ENCODE assay signal across 23 mouse cellular contexts in the genomic region with DNA sequence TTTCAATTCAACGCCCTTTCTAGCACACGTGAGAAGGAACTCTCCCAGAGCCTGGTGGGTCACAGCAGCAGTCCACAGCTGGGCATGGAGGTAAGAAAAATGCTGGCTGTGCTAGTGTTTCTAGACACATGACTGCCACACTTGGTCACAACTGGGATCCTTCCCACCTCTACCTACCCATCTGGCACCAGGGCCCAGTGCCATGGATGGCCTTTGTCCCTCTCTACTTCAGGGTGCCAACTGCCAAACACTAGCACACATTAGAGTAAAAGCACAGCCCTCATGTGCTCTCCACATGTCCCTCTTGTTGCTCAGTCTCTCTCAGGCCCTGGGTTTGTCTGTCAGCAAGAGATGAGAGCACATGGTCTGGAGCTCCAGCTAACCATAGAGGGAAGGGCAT. TPM values are rescaled to one million over a fixed set of nuclear protein-coding genes. Genes with fewer than 3 reads are reported as not detected.
DNase-seq lines count a peak whose midpoint lies in the region; ATAC-seq and TF ChIP-seq lines count a peak whose summit lies in the region.
"Had no signal": no experiment of that assay in that cellular context is flagged by ENCODE, and none has a peak within 500 bp of the region (broad histone marks: within the 10 kb centered on the region; RNA-seq: fewer than 3 reads in every experiment).

No protein-coding gene starts in this region.

- no peak overlapping the region for H3K4me3 ChIP-seq in embryonic facial prominence, embryonic 13.5 days
- no peak overlapping the region for H3K4me3 ChIP-seq in embryonic facial prominence, embryonic 10.5 days
- no peak overlapping the region for H3K4me3 ChIP-seq in liver, adult 2 months (ENCODE audit: insufficient read depth, low read depth, low read length)
- H3K4me3 ChIP-seq in MEL (ENCODE audit: control insufficient read depth in 1 of 2, insufficient read depth in 1 of 2, low read depth in 2 of 2, low read length in 2 of 2), result no peak overlapping the region
- no peak overlapping the region for H3K4me3 ChIP-seq in liver, embryonic 15.5 days (replicated peaks)

- DNase-seq in embryonic facial prominence, embryonic 10.5 days (ENCODE audit: low spot score), result no peak
- DNase-seq in liver, adult 2 months (ENCODE audit: extremely low read depth, low read depth, low spot score), result peak; percentile 74
- no peak for DNase-seq in liver
- DNase-seq in MEL (ENCODE audit: low read depth, low spot score), result no peak
- DNase-seq in left cerebral cortex, adult 8-10 months (ENCODE audit: low spot score in 2 of 2), result no peak
- no peak for DNase-seq in frontal cortex, postnatal 36 days (ENCODE audit: low spot score in 2 of 2)
- DNase-seq: adrenal gland, postnatal 36 days; gastrocnemius, postnatal 14 days; heart, postnatal 4 days; kidney, adult 18-20 months; kidney, postnatal 14 days; layer of hippocampus, adult 9-11 months; lung, adult 18-20 months; lung, postnatal 4 days; spleen, adult 18-20 months; thymus, postnatal 14 days had no signal

- no peaks in the 10 kb centered on the region for H3K27me3 ChIP-seq in embryonic facial prominence, embryonic 13.5 days
- H3K27me3 ChIP-seq in embryonic facial prominence, embryonic 10.5 days (replicated peaks; ENCODE audit: low read depth, poor library complexity, severe bottlenecking), result no peaks in the 10 kb centered on the region
- no peaks in the 10 kb centered on the region for H3K27me3 ChIP-seq in liver, adult 2 months (ENCODE audit: control insufficient read depth, insufficient read depth, low read length)
- H3K27me3 ChIP-seq in MEL (ENCODE audit: control insufficient read depth in 1 of 2, insufficient read depth in 2 of 2, low read length in 2 of 2), result no peaks in the 10 kb centered on the region
- H3K27me3 ChIP-seq in liver, embryonic 15.5 days, result no peaks in the 10 kb centered on the region

- H3K9me3 ChIP-seq in embryonic facial prominence, embryonic 13.5 days, result no peaks in the 10 kb centered on the region
- no peaks in the 10 kb centered on the region for H3K9me3 ChIP-seq in embryonic facial prominence, embryonic 10.5 days
- H3K9me3 ChIP-seq in MEL (replicated peaks; ENCODE audit: insufficient read depth, low read length), result no peaks in the 10 kb centered on the region
- no peaks in the 10 kb centered on the region for H3K9me3 ChIP-seq in liver, embryonic 15.5 days (replicated peaks)
- H3K9me3 ChIP-seq: heart, embryonic 13.5 days had no signal

- no peak overlapping the region for H3K9ac ChIP-seq in embryonic facial prominence, embryonic 13.5 days
- no peak overlapping the region for H3K9ac ChIP-seq in liver, adult 2 months (ENCODE audit: low read depth, low read length)
- H3K9ac ChIP-seq in MEL (ENCODE audit: control insufficient read depth, low read depth, low read length, poor library complexity, severe bottlenecking), result no peak overlapping the region
- no peak overlapping the region for H3K9ac ChIP-seq in liver, embryonic 15.5 days

- no peak for TF ChIP-seq POLR2A in liver, adult 2 months (IDR thresholded peaks at IDR 0.05; ENCODE audit: extremely low read depth, insufficient read depth, low read length)
- no peak for TF ChIP-seq POLR2A in MEL (IDR thresholded peaks at IDR 0.05; ENCODE audit: control insufficient read depth in 1 of 2, insufficient read depth in 1 of 2, low read depth in 1 of 2, low read length in 2 of 2, poor library complexity in 1 of 2)

- WGBS in embryonic facial prominence, embryonic 13.5 days, result 83% methylated on average over 2 of the region's 2 CpGs
- WGBS in embryonic facial prominence, embryonic 10.5 days, result 75% methylated on average over 2 of the region's 2 CpGs
- WGBS in liver, adult 2 months, result 76% methylated on average over 2 of the region's 2 CpGs
- 86% methylated on average over 2 of the region's 2 CpGs for WGBS in liver, embryonic 15.5 days (ENCODE audit: insufficient replicate concordance)

- TF ChIP-seq CTCF in liver, adult 2 months (IDR thresholded peaks at IDR 0.05; ENCODE audit: low read depth, low read length), result no peak
- no peak for TF ChIP-seq CTCF in MEL (IDR thresholded peaks at IDR 0.05 in 2 of 3, conservative IDR thresholded peaks at IDR 0.05 in 1 of 3; ENCODE audit: control insufficient read depth in 1 of 3, insufficient read depth in 1 of 3, low read depth in 2 of 3, low read length in 3 of 3, poor library complexity in 1 of 3, severe bottlenecking in 1 of 3)

- TF ChIP-seq EP300 in MEL (IDR thresholded peaks at IDR 0.05; ENCODE audit: low read depth in 1 of 2, low read length in 2 of 2), result no peak

- H3K36me3 ChIP-seq in embryonic facial prominence, embryonic 13.5 days, result peaks cover 18% of the 10 kb centered on the region
- H3K36me3 ChIP-seq in embryonic facial prominence, embryonic 10.5 days (replicated peaks), result peaks cover 19% of the 10 kb centered on the region
- H3K36me3 ChIP-seq in liver, adult 2 months (ENCODE audit: control insufficient read depth, insufficient read depth, low read length), result peaks cover 2% of the 10 kb centered on the region; the same call in 1 of the 2 replicates
- peaks cover 0 to 23% of the 10 kb centered on the region in 2 experiments; a peak in 2 of 4 replicates for H3K36me3 ChIP-seq in MEL (ENCODE audit: control insufficient read depth in 1 of 2, insufficient read depth in 2 of 2, low read length in 2 of 2)
- peaks cover 15% of the 10 kb centered on the region for H3K36me3 ChIP-seq in liver, embryonic 15.5 days (replicated peaks)

- ATAC-seq in embryonic facial prominence, embryonic 13.5 days (ENCODE audit: insufficient number of reproducible peaks, insufficient read depth, low FRiP score, low TSS enrichment, low read depth), result no peak
- ATAC-seq in liver, embryonic 15.5 days (ENCODE audit: insufficient read depth), result no peak

- no peak overlapping the region for H3K4me2 ChIP-seq in embryonic facial prominence, embryonic 13.5 days
- H3K4me2 ChIP-seq in liver, embryonic 15.5 days, result no peak overlapping the region

- H3K27ac ChIP-seq in embryonic facial prominence, embryonic 13.5 days, result peak overlapping the region; percentile 80; the same call in 1 of the 2 replicates
- H3K27ac ChIP-seq in embryonic facial prominence, embryonic 10.5 days (replicated peaks), result no peak overlapping the region
- no peak overlapping the region for H3K27ac ChIP-seq in liver, adult 2 months (replicated peaks; ENCODE audit: insufficient read depth, low read depth, low read length)
- peak overlapping the region; percentile 96; the same call in 1 of the 2 replicates for H3K27ac ChIP-seq in MEL (ENCODE audit: control insufficient read depth, low read depth, low read length)
- H3K27ac ChIP-seq in liver, embryonic 15.5 days (replicated peaks), result peak overlapping the region; percentile 14; the same call in 1 of the 2 replicates

- peaks cover 5% of the 10 kb centered on the region; the same call in 1 of the 2 replicates for H3K79me2 ChIP-seq in liver, adult 2 months (ENCODE audit: control insufficient read depth, insufficient read depth, low read length)
- peaks cover 9% of the 10 kb centered on the region for H3K79me2 ChIP-seq in MEL (ENCODE audit: control insufficient read depth, insufficient read depth, low read length, poor library complexity)

- TF ChIP-seq RAD21 in MEL (IDR thresholded peaks at IDR 0.05; ENCODE audit: low read depth, low read length), result no peak

- H3K4me1 ChIP-seq in embryonic facial prominence, embryonic 13.5 days, result peaks cover 14% of the 10 kb centered on the region
- H3K4me1 ChIP-seq in embryonic facial prominence, embryonic 10.5 days, result peaks cover 27% of the 10 kb centered on the region
- H3K4me1 ChIP-seq in liver, adult 2 months (ENCODE audit: control insufficient read depth, insufficient read depth, low read length), result peaks cover 13% of the 10 kb centered on the region
- H3K4me1 ChIP-seq in MEL (ENCODE audit: control insufficient read depth in 1 of 2, insufficient read depth in 2 of 2, low read length in 2 of 2), result peaks cover 19 to 35% of the 10 kb centered on the region in 2 experiments
- H3K4me1 ChIP-seq in liver, embryonic 15.5 days (replicated peaks), result peaks cover 62% of the 10 kb centered on the region

RNA-seq across cellular contexts. Expression of gene Slc25a1, which starts 1.6 kb away (rescaled TPM):
- 77.7 and 90.5 TPM in 2 replicates for polyA plus RNA-seq in embryonic facial prominence, embryonic 13.5 days (2015; fragmentation: Nextera tagmentation; extraction: Ambion mirVana)
- 85.8 and 90.6 TPM in 2 replicates for polyA plus RNA-seq in embryonic facial prominence, embryonic 10.5 days (2016; fragmentation: Nextera tagmentation; extraction: Ambion mirVana)
- 164 and 194 TPM in 2 replicates for total RNA-seq in liver, adult 2 months (2014; rRNA removed)
- polyA plus RNA-seq in liver, adult 2 months (2012; rRNA removed), result 364 and 373 TPM in 2 replicates
- 102 and 114 TPM in 2 replicates for total RNA-seq in MEL (2012; rRNA removed)
- 100 to 1,000 TPM in 1 of 2 experiments, not detected in 1; 184 TPM for polyA plus RNA-seq in MEL (2012; ENCODE audit: insufficient read depth in 1 of 2, insufficient read length in 2 of 2, low read depth in 1 of 2, low replicate concordance in 2 of 2, missing spikeins in 1 of 2)
- 63.1 and 69.7 TPM in 2 replicates for polyA plus RNA-seq in liver, embryonic 15.5 days (2015; fragmentation: Nextera tagmentation; extraction: Ambion mirVana)
- total RNA-seq in left cerebral cortex, adult 8-10 months (2022), result 10 to 100 TPM; 37.6 to 52.4 (median 45.9) TPM

RNA-seq across cellular contexts. Expression of gene Gsc2, which starts 14.8 kb away (rescaled TPM):
- not detected in 2 replicates for polyA plus RNA-seq in embryonic facial prominence, embryonic 13.5 days (2015; fragmentation: Nextera tagmentation; extraction: Ambion mirVana)
- polyA plus RNA-seq in embryonic facial prominence, embryonic 10.5 days (2016; fragmentation: Nextera tagmentation; extraction: Ambion mirVana), result not detected in 2 replicates
- not detected in 2 replicates for total RNA-seq in liver, adult 2 months (2014; rRNA removed)
- not detected in 2 replicates for polyA plus RNA-seq in liver, adult 2 months (2012; rRNA removed)
- not detected in 2 replicates for total RNA-seq in MEL (2012; rRNA removed)
- not detected for polyA plus RNA-seq in MEL (2012; ENCODE audit: insufficient read depth in 1 of 2, insufficient read length in 2 of 2, low read depth in 1 of 2, low replicate concordance in 2 of 2, missing spikeins in 1 of 2)
- polyA plus RNA-seq in liver, embryonic 15.5 days (2015; fragmentation: Nextera tagmentation; extraction: Ambion mirVana), result not detected in 2 replicates
- total RNA-seq in left cerebral cortex, adult 8-10 months (2022), result under 1 TPM in 1 of 4 experiments, not detected in 3; 0.52 TPM
- total RNA-seq: adrenal gland, postnatal 36 days; gastrocnemius, postnatal 14 days; heart, postnatal 4 days; left cerebral cortex, postnatal 14 days; monocyte, adult 5-6 weeks; neutrophil, adult 5-6 weeks had no signal
- polyA plus RNA-seq: heart, embryonic 13.5 days; stomach, embryonic 16.5 days had no signal

RNA-seq across cellular contexts. Expression of gene Ess2, which starts 18.5 kb away (rescaled TPM):
- 43.7 and 46.9 TPM in 2 replicates for polyA plus RNA-seq in embryonic facial prominence, embryonic 13.5 days (2015; fragmentation: Nextera tagmentation; extraction: Ambion mirVana)
- polyA plus RNA-seq in embryonic facial prominence, embryonic 10.5 days (2016; fragmentation: Nextera tagmentation; extraction: Ambion mirVana), result 57.4 and 60.6 TPM in 2 replicates
- 3.4 and 3.9 TPM in 2 replicates for total RNA-seq in liver, adult 2 months (2014; rRNA removed)
- 6.0 and 8.7 TPM in 2 replicates for polyA plus RNA-seq in liver, adult 2 months (2012; rRNA removed)
- 18.5 and 21.7 TPM in 2 replicates for total RNA-seq in MEL (2012; rRNA removed)
- 10 to 100 TPM in 1 of 2 experiments, not detected in 1; 26.8 TPM for polyA plus RNA-seq in MEL (2012; ENCODE audit: insufficient read depth in 1 of 2, insufficient read length in 2 of 2, low read depth in 1 of 2, low replicate concordance in 2 of 2, missing spikeins in 1 of 2)
- polyA plus RNA-seq in liver, embryonic 15.5 days (2015; fragmentation: Nextera tagmentation; extraction: Ambion mirVana), result 9.9 and 10.0 TPM in 2 replicates
- 10 to 100 TPM; 27.0 to 34.5 (median 32.0) TPM for total RNA-seq in left cerebral cortex, adult 8-10 months (2022)

RNA-seq across cellular contexts. Expression of gene Tssk2, which starts 31.2 kb away (rescaled TPM):
- polyA plus RNA-seq in embryonic facial prominence, embryonic 13.5 days (2015; fragmentation: Nextera tagmentation; extraction: Ambion mirVana), result 0.20 TPM in 1 of 2 replicates, not detected in the other
- polyA plus RNA-seq in embryonic facial prominence, embryonic 10.5 days (2016; fragmentation: Nextera tagmentation; extraction: Ambion mirVana), result 0.14 TPM in 1 of 2 replicates, not detected in the other
- total RNA-seq in liver, adult 2 months (2014; rRNA removed), result not detected in 2 replicates
- polyA plus RNA-seq in liver, adult 2 months (2012; rRNA removed), result not detected in 2 replicates
- 0.10 TPM in 1 of 2 replicates, not detected in the other for total RNA-seq in MEL (2012; rRNA removed)
- polyA plus RNA-seq in MEL (2012; ENCODE audit: insufficient read depth in 1 of 2, insufficient read length in 2 of 2, low read depth in 1 of 2, low replicate concordance in 2 of 2, missing spikeins in 1 of 2), result under 1 TPM in 1 of 2 experiments, not detected in 1; 0.24 TPM
- polyA plus RNA-seq in liver, embryonic 15.5 days (2015; fragmentation: Nextera tagmentation; extraction: Ambion mirVana), result not detected in 2 replicates
- total RNA-seq in left cerebral cortex, adult 8-10 months (2022), result not detected
- total RNA-seq: adrenal gland, postnatal 36 days; gastrocnemius, postnatal 14 days; heart, postnatal 4 days; left cerebral cortex, postnatal 14 days; neutrophil, adult 5-6 weeks had no signal
- polyA plus RNA-seq: heart, embryonic 13.5 days; stomach, embryonic 16.5 days had no signal

RNA-seq across cellular contexts. Expression of gene Dgcr2, which starts 31.3 kb away (rescaled TPM):
- polyA plus RNA-seq in embryonic facial prominence, embryonic 13.5 days (2015; fragmentation: Nextera tagmentation; extraction: Ambion mirVana), result 96.8 and 97.0 TPM in 2 replicates
- polyA plus RNA-seq in embryonic facial prominence, embryonic 10.5 days (2016; fragmentation: Nextera tagmentation; extraction: Ambion mirVana), result 98.6 and 100 TPM in 2 replicates
- total RNA-seq in liver, adult 2 months (2014; rRNA removed), result 31.6 and 44.7 TPM in 2 replicates
- 82.2 and 97.1 TPM in 2 replicates for polyA plus RNA-seq in liver, adult 2 months (2012; rRNA removed)
- total RNA-seq in MEL (2012; rRNA removed), result 35.1 and 37.1 TPM in 2 replicates
- 10 to 100 TPM in 1 of 2 experiments, not detected in 1; 53.7 TPM for polyA plus RNA-seq in MEL (2012; ENCODE audit: insufficient read depth in 1 of 2, insufficient read length in 2 of 2, low read depth in 1 of 2, low replicate concordance in 2 of 2, missing spikeins in 1 of 2)
- 18.3 and 22.0 TPM in 2 replicates for polyA plus RNA-seq in liver, embryonic 15.5 days (2015; fragmentation: Nextera tagmentation; extraction: Ambion mirVana)
- total RNA-seq in left cerebral cortex, adult 8-10 months (2022), result 100 to 1,000 TPM in 2 of 4 experiments, 10 to 100 TPM in 2; 97.2 to 104 (median 101) TPM

Comparison
In these comparisons a context has a peak if more than half of its experiments do, and no peak if none do; other contexts are left out.
1. H3K27ac ChIP-seq: peak in embryonic facial prominence, embryonic 13.5 days (single experiment), MEL (single experiment) and liver, embryonic 15.5 days (single experiment); none in embryonic facial prominence, embryonic 10.5 days (single experiment) and liver, adult 2 months (single experiment).